Mouse (Mus musculus) thymus, adult 2 months (tissue): ENCODE data around the gene Rreb1.

Source experiments
- CTCF ChIP-seq: fragments of 200-500 bp; IDR thresholded peaks from 2 replicates; pipeline ENCODE4 v1.5.1; 2012; ENCODE audit warnings: mild to moderate bottlenecking, control low read depth, low read length, moderate library complexity, borderline replicate concordance; ENCODE audit not compliant: control insufficient read depth, poor library complexity, insufficient read depth; ENCODE audit errors: extremely low read depth
- POLR2A ChIP-seq: fragments of 200-500 bp; IDR thresholded peaks from 2 replicates; pipeline ENCODE4 v1.6.1; 2012; ENCODE audit warnings: mild to moderate bottlenecking, low read length, control low read depth, moderate library complexity; ENCODE audit not compliant: control insufficient read depth, poor library complexity, insufficient read depth; ENCODE audit errors: extremely low read depth

DNA sequence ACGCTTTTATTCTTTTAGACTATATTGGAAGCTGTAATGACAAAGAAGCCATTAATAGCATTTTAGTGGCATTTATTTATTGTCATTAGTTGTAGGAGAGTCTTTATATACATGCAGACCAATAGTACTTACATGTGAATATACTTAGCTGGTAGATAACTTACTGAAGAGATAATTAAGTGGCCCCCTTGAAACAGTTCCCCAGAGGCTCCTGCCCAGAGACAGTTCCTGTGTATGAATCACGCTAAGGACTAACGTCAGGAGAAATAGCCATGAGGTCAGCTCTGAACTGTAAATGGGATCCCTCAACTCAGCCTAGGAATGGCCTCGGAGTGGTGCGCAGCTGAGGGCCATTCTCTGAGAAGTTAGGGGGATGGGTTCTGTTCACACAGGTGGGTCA lies 73.4 kb downstream of the Rreb1 start:
- no peak for TF ChIP-seq CTCF
- no peak for TF ChIP-seq POLR2A
